Mouse (Mus musculus) embryonic facial prominence, embryonic 10.5 days (tissue): Measurements from ENCODE around the gene Ccdc107. TPM values are rescaled to one million over a fixed set of nuclear protein-coding genes. Genes with fewer than 3 reads are reported as not detected.

Source experiments
- DNase-seq: peaks from one replicate; pipeline ENCODE4 v3.0.0-alpha.2; 2017; ENCODE audit warnings: low spot score
- H3K27ac ChIP-seq: fragments of 300-500 bp; sonication (generic); replicated peaks from 2 replicates; pipeline ENCODE4 v1.5.1; 2016; ENCODE audit warnings: mild to moderate bottlenecking
- H3K27me3 ChIP-seq: fragments of 300-500 bp; sonication (generic); replicated peaks from 2 replicates; pipeline ENCODE4 v1.6.1; 2016; ENCODE audit warnings: low read depth, mild to moderate bottlenecking; ENCODE audit not compliant: poor library complexity, severe bottlenecking
- H3K36me3 ChIP-seq: fragments of 300-500 bp; sonication (generic); replicated peaks from 2 replicates; pipeline ENCODE4 v1.6.1; 2016; ENCODE audit warnings: mild to moderate bottlenecking, moderate library complexity
- H3K4me1 ChIP-seq: fragments of 300-500 bp; sonication (generic); 2 replicates; pipeline ENCODE4 v1.6.1; 2016
- H3K4me3 ChIP-seq: fragments of 300-500 bp; sonication (generic); 2 replicates; pipeline ENCODE4 v1.5.1; 2016; ENCODE audit warnings: mild to moderate bottlenecking, moderate library complexity
- H3K9me3 ChIP-seq: fragments of 300-500 bp; sonication (generic); 2 replicates; pipeline ENCODE4 v1.6.1; 2016; ENCODE audit warnings: mild to moderate bottlenecking
- WGBS: fragments of 180-500 bp; shearing (Covaris S2); methylation state at CpG from one replicate; pipeline ENCODE4 v1.1.7; 2016; 5-methylcytosine and 5-hydroxymethylcytosine counted together
- polyA plus RNA-seq: library from polyadenylated mRNA; unstranded; fragments of >200 nt; fragmentation: Nextera tagmentation; extraction: Ambion mirVana; gene quantifications from 2 replicates; pipeline ENCODE4 v1.2.1, GENCODE M21; 2016

The Ccdc107 gene
- polyA plus RNA-seq, 1 experiment from 2014 or later: 45.2 TPM

- Histone ChIP-seq H3K4me1 (peaks cover 32% of the 10 kb centered on the region), H3K4me3 (peak within 1 kb of the TSS; percentile 60), H3K27ac (peak within 1 kb of the TSS; percentile 48; the same call in 1 of the 2 replicates), H3K36me3 (no peaks in the 10 kb centered on the region), H3K27me3 (peaks cover 64% of the 10 kb centered on the region), H3K9me3 (no peaks in the 10 kb centered on the region)
- no peak for DNase-seq
- 50% methylated on average over 9 of the region's 9 CpGs for WGBS
Measured at GRCm38 (mm10) chr4:43506536-43507185, 14.0 kb downstream of the Ccdc107 start, which contains the start of gene Car9. TSS of gene Car9 (plus strand) at chr4:43506966.

- Histone ChIP-seq H3K4me3 (peak overlapping the region; percentile 60), H3K4me1 (peaks cover 38% of the 10 kb centered on the region), H3K36me3 (no peaks in the 10 kb centered on the region), H3K27me3 (peaks cover 59% of the 10 kb centered on the region), H3K27ac (peak overlapping the region; percentile 79), H3K9me3 (no peaks in the 10 kb centered on the region)
- DNase-seq: peak; percentile 45
- WGBS: 13% methylated on average over 22 of the region's 22 CpGs
Measured at GRCm38 (mm10) chr4:43507938-43508665, 15.4 kb downstream of the Ccdc107 start.

GRCm38 (mm10) chr4:43508666-43508997 is 15.9 kb downstream of the Ccdc107 start:
- DNase-seq: peak; percentile 71
- peaks cover 38% of the 10 kb centered on the region for H3K4me1 ChIP-seq
- no peaks in the 10 kb centered on the region for H3K9me3 ChIP-seq
- peak overlapping the region; percentile 60 for H3K4me3 ChIP-seq
- H3K27me3 ChIP-seq: peaks cover 54% of the 10 kb centered on the region
- 9% methylated on average over 13 of the region's 13 CpGs for WGBS
- H3K36me3 ChIP-seq: no peaks in the 10 kb centered on the region
- peak overlapping the region; percentile 79 for H3K27ac ChIP-seq

- Histone ChIP-seq H3K9me3 (no peaks in the 10 kb centered on the region), H3K36me3 (no peaks in the 10 kb centered on the region), H3K4me3 (peak overlapping the region; percentile 60), H3K27ac (peak overlapping the region; percentile 79), H3K4me1 (peaks cover 38% of the 10 kb centered on the region), H3K27me3 (peaks cover 53% of the 10 kb centered on the region)
- DNase-seq: no peak
- 28% methylated on average over 9 of the region's 9 CpGs for WGBS
Measured at GRCm38 (mm10) chr4:43509109-43509508, 16.4 kb downstream of the Ccdc107 start.

GRCm38 (mm10) chr4:43511675-43512454 is 19.2 kb downstream of the Ccdc107 start:
- DNase-seq: peak; percentile 7
- Histone ChIP-seq H3K27ac (no peak overlapping the region), H3K27me3 (peaks cover 41% of the 10 kb centered on the region), H3K4me3 (no peak overlapping the region), H3K36me3 (peaks cover 12% of the 10 kb centered on the region), H3K4me1 (peaks cover 39% of the 10 kb centered on the region), H3K9me3 (no peaks in the 10 kb centered on the region)
- WGBS: 74% methylated on average over 19 of the region's 19 CpGs

GRCm38 (mm10) chr4:43512653-43513052 is 20.0 kb downstream of the Ccdc107 start:
- peaks cover 20% of the 10 kb centered on the region for H3K36me3 ChIP-seq
- H3K4me3 ChIP-seq: no peak overlapping the region
- no peak for DNase-seq
- H3K27ac ChIP-seq: no peak overlapping the region
- peaks cover 33% of the 10 kb centered on the region for H3K27me3 ChIP-seq
- no peaks in the 10 kb centered on the region for H3K9me3 ChIP-seq
- 72% methylated on average over 7 of the region's 7 CpGs for WGBS
- H3K4me1 ChIP-seq: peaks cover 33% of the 10 kb centered on the region

- Histone ChIP-seq H3K4me3 (no peak overlapping the region), H3K36me3 (peaks cover 25% of the 10 kb centered on the region), H3K4me1 (peaks cover 31% of the 10 kb centered on the region), H3K9me3 (no peaks in the 10 kb centered on the region), H3K27ac (no peak overlapping the region), H3K27me3 (peaks cover 33% of the 10 kb centered on the region)
- DNase-seq: no peak
- WGBS: 86% methylated on average over 4 of the region's 4 CpGs
Measured at GRCm38 (mm10) chr4:43513300-43513699, 20.6 kb downstream of the Ccdc107 start.

- no peak overlapping the region for H3K4me3 ChIP-seq
- WGBS: 80% methylated on average over 4 of the region's 4 CpGs
- H3K9me3 ChIP-seq: no peaks in the 10 kb centered on the region
- no peak for DNase-seq
- H3K4me1 ChIP-seq: peaks cover 31% of the 10 kb centered on the region
- peaks cover 33% of the 10 kb centered on the region for H3K27me3 ChIP-seq
- peaks cover 27% of the 10 kb centered on the region for H3K36me3 ChIP-seq
- H3K27ac ChIP-seq: no peak overlapping the region
Measured at GRCm38 (mm10) chr4:43513791-43514190, 21.1 kb downstream of the Ccdc107 start.

GRCm38 (mm10) chr4:43515764-43516708 is 23.3 kb downstream of the Ccdc107 start:
- H3K4me1 ChIP-seq: peaks cover 45% of the 10 kb centered on the region
- H3K27me3 ChIP-seq: peaks cover 35% of the 10 kb centered on the region
- no peak for DNase-seq
- WGBS: 71% methylated on average over 11 of the region's 11 CpGs
- H3K4me3 ChIP-seq: no peak overlapping the region
- H3K36me3 ChIP-seq: peaks cover 30% of the 10 kb centered on the region
- no peaks in the 10 kb centered on the region for H3K9me3 ChIP-seq
- no peak overlapping the region for H3K27ac ChIP-seq

- Histone ChIP-seq H3K27ac (no peak overlapping the region), H3K4me1 (peaks cover 72% of the 10 kb centered on the region), H3K9me3 (no peaks in the 10 kb centered on the region), H3K36me3 (peaks cover 30% of the 10 kb centered on the region), H3K27me3 (peaks cover 65% of the 10 kb centered on the region), H3K4me3 (peak overlapping the region; percentile 39)
- DNase-seq: peak; percentile 39
- WGBS: 12% methylated on average over 10 of the region's 10 CpGs
Measured at GRCm38 (mm10) chr4:43519551-43519950, 26.9 kb downstream of the Ccdc107 start.

GRCm38 (mm10) chr4:43519956-43520355 is 27.3 kb downstream of the Ccdc107 start:
- H3K27ac ChIP-seq: no peak overlapping the region
- H3K4me1 ChIP-seq: peaks cover 75% of the 10 kb centered on the region
- H3K36me3 ChIP-seq: peaks cover 30% of the 10 kb centered on the region
- H3K9me3 ChIP-seq: no peaks in the 10 kb centered on the region
- 13% methylated on average over 6 of the region's 6 CpGs for WGBS
- H3K27me3 ChIP-seq: peaks cover 70% of the 10 kb centered on the region
- H3K4me3 ChIP-seq: peak overlapping the region; percentile 39
- DNase-seq: peak; percentile 88

GRCm38 (mm10) chr4:43527880-43528279 is 35.2 kb downstream of the Ccdc107 start:
- 67% methylated on average over 5 of the region's 5 CpGs for WGBS
- Histone ChIP-seq H3K36me3 (peaks cover 25% of the 10 kb centered on the region), H3K9me3 (no peaks in the 10 kb centered on the region), H3K4me3 (no peak overlapping the region), H3K27ac (no peak overlapping the region), H3K4me1 (peaks cover 20% of the 10 kb centered on the region), H3K27me3 (peaks cover 43% of the 10 kb centered on the region)
- no peak for DNase-seq
